Mouse (Mus musculus) midbrain, postnatal 0 days (tissue): ENCODE results near the gene Fos. TPM values are rescaled to one million over a fixed set of nuclear protein-coding genes. Genes with fewer than 3 reads are reported as not detected.
"Not testable (repeated sequence)": the region's sequence is repeated elsewhere in the genome, so short reads cannot be mapped to it uniquely, and the experiment has no call there.

Experiments used
- ATAC-seq: fragments of 200-750 bp; cut with Nextera tagmentation; 2 replicates; pipeline ENCODE4 v1.8.0; 2017; ENCODE audit warnings: moderate number of reproducible peaks, mild to moderate bottlenecking, moderate TSS enrichment, moderate library complexity; ENCODE audit not compliant: low FRiP score
- DNase-seq: peaks from one replicate; pipeline ENCODE4 v3.0.0-alpha.2; 2015; ENCODE audit warnings: low spot score
- H3K27ac ChIP-seq: fragments of 300-500 bp; sonication (generic); 2 replicates; pipeline ENCODE4 v1.5.1; 2014; ENCODE audit warnings: low read depth, mild to moderate bottlenecking, low read length, mixed read lengths
- H3K27me3 ChIP-seq: fragments of 300-500 bp; sonication (generic); 2 replicates; pipeline ENCODE4 v1.6.1; 2014; ENCODE audit warnings: low read length, control low read depth, mixed read lengths; ENCODE audit not compliant: insufficient read depth
- H3K36me3 ChIP-seq: fragments of 300-500 bp; sonication (generic); 2 replicates; pipeline ENCODE4 v1.6.1; 2014; ENCODE audit warnings: low read length, control low read depth, mixed read lengths; ENCODE audit not compliant: insufficient read depth
- H3K4me1 ChIP-seq: fragments of 300-500 bp; sonication (generic); 2 replicates; pipeline ENCODE4 v1.6.1; 2014; ENCODE audit warnings: mild to moderate bottlenecking, control low read depth, antibody characterized with exemption, low read length, mixed read lengths; ENCODE audit not compliant: insufficient read depth
- H3K4me2 ChIP-seq: fragments of 300-500 bp; sonication (generic); 2 replicates; pipeline ENCODE4 v1.6.1; 2014; ENCODE audit warnings: low read depth, mild to moderate bottlenecking, low read length, mixed read lengths; ENCODE audit not compliant: poor library complexity, severe bottlenecking
- H3K4me3 ChIP-seq: fragments of 300-500 bp; sonication (generic); 2 replicates; pipeline ENCODE4 v1.5.1; 2014; ENCODE audit warnings: low read depth, mild to moderate bottlenecking, low read length, moderate library complexity
- H3K9ac ChIP-seq: fragments of 300-500 bp; sonication (generic); replicated peaks from 2 replicates; pipeline ENCODE4 v1.6.1; 2014; ENCODE audit warnings: mild to moderate bottlenecking, low read length, moderate library complexity, mixed read lengths; ENCODE audit not compliant: poor library complexity, severe bottlenecking
- H3K9me3 ChIP-seq: fragments of 300-500 bp; sonication (generic); 2 replicates; pipeline ENCODE4 v1.6.1; 2016; ENCODE audit warnings: low read length, control low read depth
- CTCF ChIP-seq: IDR thresholded peaks from 2 replicates; pipeline ENCODE4 v1.5.1; 2016; ENCODE audit warnings: antibody characterized with exemption, mild to moderate bottlenecking
- WGBS: fragments of 180-500 bp; shearing (Covaris S2); extraction: QIAGEN DNeasy Blood & Tissue Kit; methylation state at CpG from one replicate; pipeline ENCODE4 v1.1.7; 2014; 5-methylcytosine and 5-hydroxymethylcytosine counted together
- polyA plus RNA-seq: library from polyadenylated mRNA; unstranded; fragments of >200 nt; fragmentation: Nextera tagmentation; extraction: Ambion mirVana; gene quantifications from 2 replicates; pipeline ENCODE4 v1.2.1, GENCODE M21; 2015
- total RNA-seq: library from RNA; depleted of rRNA; stranded (reverse); fragments of >200 nt; gene quantifications from 2 replicates; pipeline ENCODE4 v1.2.3, GENCODE M21; 2014

The Fos gene
- total and polyA plus RNA-seq, 2 experiments from 2014 or later: 10.0 to 14.6 TPM

GRCm38 (mm10) chr12:85521101-85521500 lies 47.4 kb downstream of the Fos start:
- no peaks in the 10 kb centered on the region for H3K27me3 ChIP-seq
- H3K27ac ChIP-seq: no peak overlapping the region
- 82% methylated on average over 6 of the region's 6 CpGs for WGBS
- TF ChIP-seq CTCF: no peak
- no peak overlapping the region for H3K4me2 ChIP-seq
- H3K9ac ChIP-seq: no peak overlapping the region
- DNase-seq (no peak), ATAC-seq (no peak)
- H3K9me3 ChIP-seq: no peaks in the 10 kb centered on the region
- H3K36me3 ChIP-seq: no peaks in the 10 kb centered on the region
- H3K4me3 ChIP-seq: no peak overlapping the region
- H3K4me1 ChIP-seq: no peaks in the 10 kb centered on the region

GRCm38 (mm10) chr12:85521673-85522072 lies 48.0 kb downstream of the Fos start:
- no peak for DNase-seq
- no peaks in the 10 kb centered on the region for H3K27me3 ChIP-seq
- no peak for ATAC-seq
- no peaks in the 10 kb centered on the region for H3K4me1 ChIP-seq
- H3K4me3 ChIP-seq: no peak overlapping the region
- H3K36me3 ChIP-seq: no peaks in the 10 kb centered on the region
- no peak overlapping the region for H3K27ac ChIP-seq
- no peak overlapping the region for H3K9ac ChIP-seq
- no peak for TF ChIP-seq CTCF
- WGBS: 73% methylated on average over 1 of the region's 1 CpGs
- H3K4me2 ChIP-seq: no peak overlapping the region
- no peaks in the 10 kb centered on the region for H3K9me3 ChIP-seq

- Histone ChIP-seq H3K27ac (no peak overlapping the region), H3K27me3 (no peaks in the 10 kb centered on the region), H3K9me3 (no peaks in the 10 kb centered on the region), H3K9ac (no peak overlapping the region), H3K4me3 (no peak overlapping the region), H3K4me2 (no peak overlapping the region), H3K36me3 (no peaks in the 10 kb centered on the region), H3K4me1 (no peaks in the 10 kb centered on the region)
- DNase-seq: peak; percentile 24
- no peak for TF ChIP-seq CTCF
- no peak for ATAC-seq
- 78% methylated on average over 7 of the region's 7 CpGs for WGBS
These were observed 49.1 kb downstream of the Fos start for GRCm38 (mm10) chr12:85522631-85523388.

DNA sequence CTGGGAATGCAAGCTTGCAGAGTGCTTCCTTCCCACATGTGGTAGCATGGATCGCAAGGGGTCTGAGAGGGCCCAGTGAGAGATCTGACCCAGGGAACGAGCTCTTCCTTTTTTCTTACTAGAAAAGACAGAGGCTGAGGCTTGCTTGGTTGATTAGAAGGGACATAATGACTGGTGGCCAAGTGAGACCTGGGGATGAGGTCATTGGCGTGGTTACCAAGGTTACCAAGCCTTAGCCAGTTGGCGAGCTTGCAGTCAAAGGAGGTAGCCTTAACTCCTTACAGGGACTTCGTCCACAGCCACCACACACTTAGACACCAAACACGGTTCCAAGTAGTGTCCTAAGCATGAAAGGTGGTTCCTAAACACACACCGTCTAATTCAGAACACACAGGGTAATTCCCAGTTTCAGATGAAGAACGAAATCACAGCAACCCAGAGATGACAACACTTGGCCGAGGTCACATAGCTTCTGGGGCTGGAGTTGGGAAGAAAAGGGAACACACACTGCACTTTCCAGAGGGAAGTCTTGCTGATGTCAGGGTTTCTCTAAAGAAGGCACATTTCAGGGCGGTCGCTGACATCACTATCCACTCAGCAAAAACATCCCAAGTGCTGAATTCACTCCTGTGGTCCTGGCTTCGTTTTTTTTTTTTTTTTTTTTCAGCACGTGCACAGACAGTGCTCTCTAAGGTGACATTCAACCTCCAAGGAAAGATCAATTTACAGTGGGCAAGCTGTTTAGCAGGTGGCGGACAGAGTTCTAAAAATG lies 49.9 kb downstream of the Fos start:
- H3K4me3 ChIP-seq: no peak overlapping the region
- no peak overlapping the region for H3K4me2 ChIP-seq
- no peak overlapping the region for H3K9ac ChIP-seq
- ATAC-seq: no peak
- TF ChIP-seq CTCF: no peak
- no peaks in the 10 kb centered on the region for H3K27me3 ChIP-seq
- no peaks in the 10 kb centered on the region for H3K4me1 ChIP-seq
- no peaks in the 10 kb centered on the region for H3K36me3 ChIP-seq
- 50% methylated on average over 14 of the region's 14 CpGs for WGBS
- DNase-seq: peak; percentile 28
- H3K9me3 ChIP-seq: no peaks in the 10 kb centered on the region
- H3K27ac ChIP-seq: no peak overlapping the region; the same call in 1 of the 2 replicates

- Histone ChIP-seq H3K4me3 (no peak overlapping the region), H3K36me3 (no peaks in the 10 kb centered on the region), H3K27me3 (no peaks in the 10 kb centered on the region), H3K9ac (no peak overlapping the region), H3K27ac (no peak overlapping the region; the same call in 1 of the 2 replicates), H3K4me1 (no peaks in the 10 kb centered on the region), H3K9me3 (no peaks in the 10 kb centered on the region), H3K4me2 (no peak overlapping the region)
- TF ChIP-seq CTCF: no peak
- 33% methylated on average over 8 of the region's 8 CpGs for WGBS
- DNase-seq (peak; percentile 82), ATAC-seq (peak; percentile 76)
These were observed 50.6 kb downstream of the Fos start for GRCm38 (mm10) chr12:85524193-85524858.

DNA sequence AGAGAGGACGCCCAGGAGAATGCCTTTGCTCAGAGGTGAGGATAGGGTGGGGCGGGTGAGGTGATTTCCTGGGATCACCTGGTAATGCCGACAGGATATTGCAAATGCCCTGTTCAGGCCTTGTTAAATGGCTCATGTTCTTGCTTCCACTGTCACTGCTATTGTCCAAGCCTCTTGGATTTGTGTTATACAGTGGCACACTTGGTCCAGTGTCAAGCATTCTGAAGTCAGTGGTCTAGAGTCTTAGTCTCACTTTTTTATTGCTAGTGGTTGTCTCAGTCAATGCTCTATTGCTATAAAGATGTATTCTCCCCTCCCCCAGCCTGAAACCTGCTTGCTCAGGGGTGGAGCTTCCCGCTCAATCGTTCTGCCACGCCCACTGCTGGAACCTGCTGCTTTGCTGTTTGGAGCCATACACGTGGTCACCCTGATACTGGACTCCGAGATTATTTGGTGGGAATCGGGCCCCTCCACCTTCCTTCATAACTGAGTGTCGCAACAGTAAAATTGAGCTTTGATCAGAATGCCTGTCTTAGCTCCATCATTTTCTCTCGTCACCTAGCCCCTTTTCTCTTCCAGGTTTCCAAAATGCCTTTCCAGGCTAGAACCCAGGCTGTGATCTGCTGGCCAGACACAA lies 51.3 kb downstream of the Fos start:
- not testable (repeated sequence) for DNase-seq, H3K27ac ChIP-seq

More for the DNA sequence above, 51.3 kb downstream of the Fos start:
- H3K36me3 ChIP-seq, H3K4me3 ChIP-seq, H3K9ac ChIP-seq, H3K27me3 ChIP-seq, H3K4me1 ChIP-seq, H3K9me3 ChIP-seq, H3K4me2 ChIP-seq: not testable (repeated sequence)
- WGBS: 54% methylated on average over 11 of the region's 11 CpGs
- ATAC-seq: 0 out of 2 replicates have a peak, but pooled peaks have one; percentile 16
